Mouse (Mus musculus) frontal cortex, postnatal 25 days (tissue): Measurements from ENCODE around the gene Met.

Experiments used
- DNase-seq, 2 experiments: peaks; one replicate each; pipeline ENCODE4 v3.0.0; 2022; ENCODE audit warnings: low spot score in 2 of 2

Gene Met

GRCm38 (mm10) chr6:17606915-17607314 lies 143.3 kb downstream of the Met start:
- DNase-seq: no peak

GRCm38 (mm10) chr6:17611352-17612010 lies 147.9 kb downstream of the Met start:
- DNase-seq: no peak

GRCm38 (mm10) chr6:17612652-17613051 lies 149.1 kb downstream of the Met start:
- DNase-seq: no peak

GRCm38 (mm10) chr6:17620823-17621222 lies 157.2 kb downstream of the Met start:
- no peak for DNase-seq

GRCm38 (mm10) chr6:17621436-17621835 lies 157.8 kb downstream of the Met start:
- DNase-seq: no peak
